Mouse (Mus musculus): ENCODE measurements around the gene Dph1.

- TF ChIP-seq CTCF (IDR thresholded peaks at IDR 0.05; ENCODE audit: low read depth, low read length) (no peak), EP300 (IDR thresholded peaks at IDR 0.05; ENCODE audit: insufficient read depth, low read depth, low read length) (no peak), POLR2A (IDR thresholded peaks at IDR 0.05; ENCODE audit: insufficient read depth, low read length) (no peak)
Observed at GRCm38 (mm10) chr11:75240158-75240934, 49.3 kb upstream of the Dph1 start.
